Mouse (Mus musculus): ENCODE results near the gene Nebl. TPM values are rescaled to one million over a fixed set of nuclear protein-coding genes. Genes with fewer than 3 reads are reported as not detected.

Nebl gene
- polyA plus RNA-seq, 1 experiment = 0.01 TPM

DNA sequence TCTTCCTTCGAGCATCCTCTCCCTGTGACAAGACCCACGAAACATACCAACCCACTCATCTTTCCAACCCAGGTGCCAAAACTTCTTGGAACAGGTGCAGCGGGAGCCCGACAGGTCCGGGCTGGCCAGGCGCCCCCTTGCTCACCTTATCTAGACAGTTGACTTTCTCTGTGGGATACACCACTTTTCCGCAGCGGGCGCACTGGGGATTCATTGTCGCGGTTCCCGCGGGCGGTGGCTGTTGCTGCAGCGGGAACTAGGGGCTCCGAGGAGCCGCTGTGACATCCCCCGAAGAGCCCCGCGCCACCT, 662 bp downstream of the Nebl start:
- H3K27me3 ChIP-seq (ENCODE audit: control insufficient read depth) = peaks cover 42% of the 10 kb centered on the region
- TF ChIP-seq TAL1 (IDR thresholded peaks at IDR 0.05; ENCODE audit: low read length) (no peak), GATA1 (IDR thresholded peaks at IDR 0.05; ENCODE audit: low read length) (no peak)
- H3K36me3 ChIP-seq (ENCODE audit: control insufficient read depth) = no peaks in the 10 kb centered on the region
- peak overlapping the region; percentile 12 for H3K4me3 ChIP-seq (replicated peaks)
- no peaks in the 10 kb centered on the region for H3K4me1 ChIP-seq (ENCODE audit: control insufficient read depth)
- H3K9me3 ChIP-seq (ENCODE audit: control insufficient read depth, low read length) = no peaks in the 10 kb centered on the region

DNA sequence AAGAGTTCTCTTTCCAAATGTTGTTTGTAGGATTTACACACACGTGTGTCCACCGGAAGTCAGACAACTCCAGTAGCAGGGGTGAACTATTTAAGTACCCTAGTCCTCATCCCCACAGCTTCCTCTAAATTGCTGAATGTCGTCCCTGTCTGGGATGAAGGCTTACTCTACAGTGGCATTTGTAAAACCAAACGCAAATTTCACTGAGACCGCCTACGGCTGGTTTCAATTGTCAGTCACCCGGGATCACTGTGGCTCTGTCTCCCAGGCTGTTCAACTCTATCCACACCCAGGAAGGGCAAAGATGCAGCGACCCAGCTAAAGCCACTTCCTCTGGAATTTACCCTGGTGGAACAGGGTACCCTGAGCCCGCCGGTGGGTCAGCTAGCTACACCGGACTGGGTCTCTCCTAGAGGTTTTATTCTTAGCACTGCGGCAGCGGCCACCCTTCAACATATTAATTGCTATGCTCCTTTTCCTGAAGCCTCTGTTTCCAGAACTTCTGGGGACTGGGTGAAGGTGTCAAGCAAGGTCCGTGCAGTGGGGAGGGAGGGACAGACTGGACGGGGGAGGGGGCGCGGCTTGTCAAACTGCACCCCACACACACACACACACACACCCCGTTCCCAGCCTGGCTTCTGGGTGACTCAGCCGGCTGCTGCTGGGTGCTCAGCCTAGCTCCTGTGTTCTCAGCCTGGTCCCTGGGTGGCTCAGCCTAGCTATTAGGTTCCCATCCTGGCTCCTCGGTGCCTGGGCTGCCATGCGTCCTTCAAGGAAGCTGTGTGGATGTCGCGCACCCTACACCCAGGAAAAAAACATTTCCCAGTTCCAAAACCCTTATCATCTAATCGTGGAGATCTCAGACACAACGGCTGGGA, 1.3 kb downstream of the Nebl start:
- Histone ChIP-seq H3K4me1 (ENCODE audit: control insufficient read depth) (no peaks in the 10 kb centered on the region), H3K9me3 (ENCODE audit: control insufficient read depth, low read length) (no peaks in the 10 kb centered on the region), H3K27me3 (ENCODE audit: control insufficient read depth) (peaks cover 42% of the 10 kb centered on the region), H3K36me3 (ENCODE audit: control insufficient read depth) (no peaks in the 10 kb centered on the region), H3K4me3 (replicated peaks) (no peak overlapping the region)
- TF ChIP-seq TAL1 (IDR thresholded peaks at IDR 0.05; ENCODE audit: low read length) = no peak
- no peak for TF ChIP-seq GATA1 (IDR thresholded peaks at IDR 0.05; ENCODE audit: low read length)

DNA sequence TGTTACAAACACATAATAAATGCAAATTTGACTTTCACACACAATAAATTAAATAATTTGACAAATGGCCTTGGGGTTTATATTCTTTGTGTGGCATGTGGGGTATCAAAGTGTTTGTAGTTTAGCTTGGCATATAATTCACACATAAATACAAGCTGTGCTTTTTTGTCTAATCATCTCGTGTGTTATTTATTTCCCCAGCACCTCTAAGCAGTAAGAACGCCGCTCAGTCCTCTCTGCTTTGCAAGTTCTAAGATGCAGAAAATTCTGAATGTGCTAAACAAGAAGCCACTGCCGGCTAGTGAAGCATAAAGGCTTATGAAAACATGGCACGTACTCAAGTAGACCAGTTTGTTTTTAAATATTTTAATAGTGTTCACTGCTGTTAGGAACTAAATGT, 6.9 kb downstream of the Nebl start:
- Histone ChIP-seq H3K36me3 (ENCODE audit: control insufficient read depth) (no peaks in the 10 kb centered on the region), H3K4me1 (ENCODE audit: control insufficient read depth) (no peaks in the 10 kb centered on the region), H3K27me3 (ENCODE audit: control insufficient read depth) (peaks cover 8% of the 10 kb centered on the region), H3K9me3 (ENCODE audit: control insufficient read depth, low read length) (no peaks in the 10 kb centered on the region), H3K4me3 (replicated peaks) (no peak overlapping the region)
- TF ChIP-seq GATA1 (IDR thresholded peaks at IDR 0.05; ENCODE audit: low read length) = no peak
- TF ChIP-seq TAL1 (IDR thresholded peaks at IDR 0.05; ENCODE audit: low read length) = no peak

DNA sequence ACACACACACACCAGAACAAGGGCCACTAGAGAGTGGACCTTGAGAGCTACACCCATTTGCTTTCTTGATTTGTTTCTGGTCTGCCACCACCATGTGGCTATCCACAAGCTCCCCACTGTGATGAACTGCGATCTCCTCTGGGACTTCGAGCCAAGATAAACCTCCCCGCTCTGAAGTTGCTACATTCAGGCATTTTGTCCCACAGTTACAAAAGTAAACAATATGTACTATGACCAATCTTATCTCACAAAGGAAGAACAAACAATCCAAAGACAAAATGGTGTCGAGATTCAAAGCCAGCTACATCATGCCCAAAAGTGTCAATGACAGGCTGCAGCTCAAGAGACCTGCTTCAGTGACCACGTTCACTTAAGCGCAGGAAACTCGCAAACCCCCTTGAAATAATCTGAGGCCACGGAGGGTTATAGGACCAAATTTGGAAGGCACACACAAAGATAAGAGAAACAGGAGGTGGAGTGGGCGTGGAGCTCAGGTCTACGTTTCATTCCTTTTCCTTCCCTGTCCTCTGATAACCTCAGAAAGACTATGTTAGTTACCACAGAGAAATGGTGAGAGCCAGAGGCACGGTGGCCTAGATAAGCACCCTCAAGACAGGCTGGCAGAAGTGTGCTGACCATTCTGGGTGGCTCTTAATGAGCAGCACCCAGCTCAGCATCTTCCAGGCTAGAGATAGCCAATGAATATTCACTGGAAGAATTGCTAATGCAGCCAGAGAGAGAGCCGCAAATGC, 7.8 kb downstream of the Nebl start:
- no peaks in the 10 kb centered on the region for H3K9me3 ChIP-seq (ENCODE audit: control insufficient read depth, low read length)
- no peaks in the 10 kb centered on the region for H3K4me1 ChIP-seq (ENCODE audit: control insufficient read depth)
- no peak overlapping the region for H3K4me3 ChIP-seq (replicated peaks)
- TF ChIP-seq GATA1 (IDR thresholded peaks at IDR 0.05; ENCODE audit: low read length) (no peak), TAL1 (IDR thresholded peaks at IDR 0.05; ENCODE audit: low read length) (no peak)
- no peaks in the 10 kb centered on the region; the same call in 1 of the 2 replicates for H3K27me3 ChIP-seq (ENCODE audit: control insufficient read depth)
- no peaks in the 10 kb centered on the region for H3K36me3 ChIP-seq (ENCODE audit: control insufficient read depth)

- H3K36me3 ChIP-seq (ENCODE audit: control insufficient read depth) = no peaks in the 10 kb centered on the region
- H3K9me3 ChIP-seq (ENCODE audit: control insufficient read depth, low read length) = no peaks in the 10 kb centered on the region
- TF ChIP-seq TAL1 (IDR thresholded peaks at IDR 0.05; ENCODE audit: low read length) (no peak), GATA1 (IDR thresholded peaks at IDR 0.05; ENCODE audit: low read length) (no peak)
- no peak overlapping the region for H3K4me3 ChIP-seq (replicated peaks)
- H3K27me3 ChIP-seq (ENCODE audit: control insufficient read depth) = no peaks in the 10 kb centered on the region
- no peaks in the 10 kb centered on the region for H3K4me1 ChIP-seq (ENCODE audit: control insufficient read depth)
Observed at GRCm38 (mm10) chr2:17721177-17721715, 10.0 kb downstream of the Nebl start.

DNA sequence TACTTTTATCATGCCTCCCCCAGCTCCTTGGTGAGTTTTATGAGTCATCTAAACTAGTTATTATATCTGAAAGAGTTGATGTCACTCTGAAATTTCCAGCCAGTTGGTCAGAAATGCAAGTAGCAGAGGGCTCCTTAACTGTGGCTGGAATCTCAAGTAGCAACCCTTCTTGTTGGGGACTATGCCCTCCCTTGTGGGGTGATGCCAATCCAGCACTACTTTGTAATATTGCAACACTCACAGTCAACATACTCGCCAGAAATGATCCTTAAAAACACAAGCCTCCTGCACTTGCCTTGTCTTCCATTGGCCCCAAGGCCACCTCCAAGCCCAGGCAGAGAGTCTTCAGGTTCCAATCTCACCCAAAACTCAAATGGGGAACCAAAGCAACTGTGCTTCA, 13.0 kb downstream of the Nebl start:
- no peak for TF ChIP-seq TAL1 (IDR thresholded peaks at IDR 0.05; ENCODE audit: low read length)
- no peak for TF ChIP-seq GATA1 (IDR thresholded peaks at IDR 0.05; ENCODE audit: low read length)

GRCm38 (mm10) chr2:17717200-17717599, 14.1 kb downstream of the Nebl start:
- no peaks in the 10 kb centered on the region for H3K4me1 ChIP-seq (ENCODE audit: control insufficient read depth)
- no peaks in the 10 kb centered on the region for H3K36me3 ChIP-seq (ENCODE audit: control insufficient read depth)
- no peak overlapping the region for H3K4me3 ChIP-seq (replicated peaks)
- H3K27me3 ChIP-seq (ENCODE audit: control insufficient read depth) = no peaks in the 10 kb centered on the region
- H3K9me3 ChIP-seq (ENCODE audit: control insufficient read depth, low read length) = no peaks in the 10 kb centered on the region
- no peak for TF ChIP-seq GATA1 (IDR thresholded peaks at IDR 0.05; ENCODE audit: low read length)
- no peak for TF ChIP-seq TAL1 (IDR thresholded peaks at IDR 0.05; ENCODE audit: low read length)

More for the DNA sequence above, 13.0 kb downstream of the Nebl start:
- H3K36me3 ChIP-seq (ENCODE audit: control insufficient read depth) = no peaks in the 10 kb centered on the region
- H3K4me3 ChIP-seq (replicated peaks) = no peak overlapping the region
- H3K9me3 ChIP-seq (ENCODE audit: control insufficient read depth, low read length) = no peaks in the 10 kb centered on the region
- H3K4me1 ChIP-seq (ENCODE audit: control insufficient read depth) = no peaks in the 10 kb centered on the region
- no peaks in the 10 kb centered on the region for H3K27me3 ChIP-seq (ENCODE audit: control insufficient read depth)

DNA sequence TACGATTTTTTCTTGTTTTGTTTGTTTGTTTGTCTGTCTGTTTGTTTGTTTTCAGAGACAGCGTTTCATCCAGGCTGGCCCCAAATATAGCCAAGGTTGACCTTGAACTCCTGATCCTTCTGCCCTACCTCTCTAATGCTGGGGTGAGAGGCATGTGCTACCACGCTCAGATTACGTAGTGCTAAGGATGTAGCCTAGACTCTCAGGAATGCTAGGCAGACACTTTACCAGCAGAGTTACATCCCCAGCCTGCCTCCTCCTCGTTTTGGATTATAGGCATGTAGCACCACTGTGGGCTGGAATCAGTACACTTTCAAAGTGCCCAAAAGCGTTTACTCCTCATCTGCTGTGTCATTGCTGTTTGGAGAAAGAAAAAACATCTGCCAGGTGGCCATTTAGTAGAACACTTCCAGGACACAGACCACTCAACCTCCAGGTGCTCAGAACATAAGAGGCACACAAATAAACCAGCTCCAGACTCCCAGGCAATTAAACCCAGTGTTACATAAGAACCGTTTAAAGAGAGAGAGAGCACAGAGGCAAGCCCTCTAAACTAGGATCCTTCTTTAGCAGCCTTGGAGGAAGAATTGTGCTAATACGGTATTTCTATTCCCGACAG, 16.0 kb downstream of the Nebl start:
- H3K36me3 ChIP-seq (ENCODE audit: control insufficient read depth) = no peaks in the 10 kb centered on the region
- TF ChIP-seq GATA1 (IDR thresholded peaks at IDR 0.05; ENCODE audit: low read length) (no peak), TAL1 (IDR thresholded peaks at IDR 0.05; ENCODE audit: low read length) (no peak)
- no peaks in the 10 kb centered on the region for H3K4me1 ChIP-seq (ENCODE audit: control insufficient read depth)
- H3K4me3 ChIP-seq (replicated peaks) = no peak overlapping the region
- no peaks in the 10 kb centered on the region for H3K27me3 ChIP-seq (ENCODE audit: control insufficient read depth)
- H3K9me3 ChIP-seq (ENCODE audit: control insufficient read depth, low read length) = peaks cover 2% of the 10 kb centered on the region; the same call in 1 of the 2 replicates

DNA sequence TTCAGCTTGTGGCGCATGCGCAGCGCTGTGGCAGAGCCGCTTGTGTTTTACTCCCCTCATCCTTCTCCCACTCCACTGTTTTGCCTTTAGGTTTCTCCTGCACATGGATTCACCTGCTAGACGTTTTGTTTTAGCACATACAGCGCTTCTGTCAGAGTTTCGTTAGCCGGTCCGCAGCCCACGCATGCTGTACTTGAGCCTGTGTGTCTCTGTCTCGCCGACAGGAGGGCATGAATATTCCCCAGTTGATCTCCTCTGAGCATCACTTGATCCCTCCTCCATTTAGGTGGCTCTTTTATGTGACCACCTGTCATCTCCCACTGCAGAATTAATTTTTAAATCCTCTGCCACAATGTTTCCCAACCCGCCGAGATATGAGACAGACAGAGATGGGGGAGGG, 16.6 kb downstream of the Nebl start:
- Histone ChIP-seq H3K4me3 (replicated peaks) (no peak overlapping the region), H3K4me1 (ENCODE audit: control insufficient read depth) (no peaks in the 10 kb centered on the region), H3K27me3 (ENCODE audit: control insufficient read depth) (no peaks in the 10 kb centered on the region), H3K9me3 (ENCODE audit: control insufficient read depth, low read length) (peaks cover 2% of the 10 kb centered on the region; the same call in 1 of the 2 replicates), H3K36me3 (ENCODE audit: control insufficient read depth) (no peaks in the 10 kb centered on the region)
- no peak for TF ChIP-seq TAL1 (IDR thresholded peaks at IDR 0.05; ENCODE audit: low read length)
- no peak for TF ChIP-seq GATA1 (IDR thresholded peaks at IDR 0.05; ENCODE audit: low read length)

Data from erythroblast, embryonic 14.5 days (primary cell).